Mouse (Mus musculus): ENCODE results near the gene Scn8a.

DNA sequence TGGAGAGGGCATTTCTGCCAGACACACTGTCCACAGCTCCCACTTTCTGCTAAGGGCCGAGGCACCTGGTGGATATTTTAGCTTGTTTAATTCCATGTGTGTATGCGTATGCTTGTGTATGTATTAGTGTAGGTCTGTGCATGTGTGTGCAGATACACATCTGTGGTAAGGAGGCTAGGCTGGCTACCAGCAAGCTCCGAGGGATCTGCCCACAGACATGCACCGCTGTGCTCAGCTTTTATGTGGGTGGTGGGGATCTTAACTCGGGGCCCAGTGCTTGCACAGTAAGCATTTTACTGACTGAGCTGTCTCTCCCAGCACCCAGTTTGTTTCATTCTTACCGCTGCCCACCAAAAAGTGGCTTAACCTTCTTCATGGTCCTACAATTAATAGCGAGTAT is 137.6 kb downstream of the Scn8a start:
- TF ChIP-seq POLR2A (IDR thresholded peaks at IDR 0.05; ENCODE audit: control insufficient read depth, extremely low read depth, insufficient read depth, low read length, poor library complexity) (no peak), CTCF (IDR thresholded peaks at IDR 0.05; ENCODE audit: borderline replicate concordance, control insufficient read depth, extremely low read depth, insufficient read depth, low read length, poor library complexity) (no peak)
